Mouse (Mus musculus) cerebellum, postnatal 10 days (tissue): ENCODE data around the gene Tubg2.

ENCODE experiments used
- DNase-seq, 2 experiments: peaks; one replicate each; pipeline ENCODE4 v3.0.0; 2021; ENCODE audit warnings: mixed read lengths in 2 of 2

The Tubg2 gene

GRCm38 (mm10) chr11:101167211-101167962, 11.7 kb downstream of the Tubg2 start:
- DNase-seq, result peak in 1 of 2 experiments; percentile 15

GRCm38 (mm10) chr11:101167963-101168300, 12.2 kb downstream of the Tubg2 start:
- DNase-seq, result no peak

- DNase-seq, result peak; percentile 34 to 45
Observed at GRCm38 (mm10) chr11:101168301-101168980, 12.7 kb downstream of the Tubg2 start.

GRCm38 (mm10) chr11:101169301-101170107, 13.8 kb downstream of the Tubg2 start:
- peak; percentile 60 for DNase-seq

- DNase-seq, result peak; percentile 75 to 76
Observed at GRCm38 (mm10) chr11:101170354-101170810, 14.7 kb downstream of the Tubg2 start, which contains the start of gene Cntnap1. TSS of gene Cntnap1 (plus strand) at chr11:101170523.

- DNase-seq, result peak; percentile 97 to 98
Observed at GRCm38 (mm10) chr11:101170811-101171610, 15.3 kb downstream of the Tubg2 start, which contains the start of gene Plekhh3. TSS of gene Plekhh3 (minus strand) at chr11:101171351.

- DNase-seq, result peak; percentile 85 to 88
Observed at GRCm38 (mm10) chr11:101171721-101172433, 16.2 kb downstream of the Tubg2 start.

GRCm38 (mm10) chr11:101172434-101172815, 16.7 kb downstream of the Tubg2 start:
- peak in 1 of 2 experiments; percentile 13 for DNase-seq

GRCm38 (mm10) chr11:101173112-101173511, 17.4 kb downstream of the Tubg2 start:
- DNase-seq, result peak; percentile 78 to 82

GRCm38 (mm10) chr11:101173631-101174388, 18.1 kb downstream of the Tubg2 start:
- peak; percentile 86 to 87 for DNase-seq

GRCm38 (mm10) chr11:101174389-101174745, 18.7 kb downstream of the Tubg2 start:
- no peak for DNase-seq

- peak; percentile 61 to 72 for DNase-seq
Observed at GRCm38 (mm10) chr11:101174851-101175628, 19.3 kb downstream of the Tubg2 start, which contains the start of gene Ccr10. TSS of gene Ccr10 (minus strand) at chr11:101175443.

GRCm38 (mm10) chr11:101175636-101176116, 20.0 kb downstream of the Tubg2 start:
- DNase-seq, result peak; percentile 86 to 90

- DNase-seq, result peak; percentile 82 to 86
Observed at GRCm38 (mm10) chr11:101176117-101176691, 20.5 kb downstream of the Tubg2 start.

- peak; percentile 97 for DNase-seq
Observed at GRCm38 (mm10) chr11:101176933-101177773, 21.4 kb downstream of the Tubg2 start.

- peak; percentile 60 to 62 for DNase-seq
Observed at GRCm38 (mm10) chr11:101178061-101179058, 22.7 kb downstream of the Tubg2 start.

- DNase-seq, result peak; percentile 67 to 68
Observed at GRCm38 (mm10) chr11:101179306-101179705, 23.6 kb downstream of the Tubg2 start.
